Mouse (Mus musculus): ENCODE measurements around the gene Rpl13a. TPM values are rescaled to one million over a fixed set of nuclear protein-coding genes. Genes with fewer than 3 reads are reported as not detected.

The Rpl13a gene
- polyA plus RNA-seq, 2 experiments from 2014 or later, result 5,632 to 7,602 TPM

- ATAC-seq, result no peak
Observed at GRCm38 (mm10) chr7:45088597-45088996, 40.0 kb downstream of the Rpl13a start.

DNA sequence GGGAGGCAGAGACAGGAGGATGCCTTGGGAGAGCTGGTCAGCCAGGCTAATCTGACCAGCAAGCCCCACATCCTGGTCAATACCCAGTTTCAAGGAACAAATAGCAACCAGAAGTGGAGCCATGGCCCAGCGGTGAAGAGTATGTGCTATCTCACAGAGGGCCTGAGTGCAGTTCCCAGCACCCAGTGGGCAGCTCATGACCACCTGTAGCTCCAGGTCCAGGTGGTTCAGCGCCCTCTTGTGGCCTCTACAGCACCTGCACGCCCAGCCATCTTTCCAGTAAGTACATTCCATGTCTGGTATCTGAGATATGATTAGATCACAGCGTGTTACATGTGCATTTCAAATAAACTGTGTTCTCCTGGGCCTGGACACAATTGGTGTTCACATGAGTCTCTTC lies 42.5 kb downstream of the Rpl13a start:
- no peak for ATAC-seq

- ATAC-seq, result peak; percentile 53
Observed at GRCm38 (mm10) chr7:45083300-45083890, 45.2 kb downstream of the Rpl13a start.

- ATAC-seq, result peak; percentile 76
Observed at GRCm38 (mm10) chr7:45082401-45083299, 45.9 kb downstream of the Rpl13a start.

- ATAC-seq, result no peak
Observed at GRCm38 (mm10) chr7:45081016-45081415, 47.5 kb downstream of the Rpl13a start.

- ATAC-seq, result peak; percentile 57
Observed at GRCm38 (mm10) chr7:45079856-45080255, 48.7 kb downstream of the Rpl13a start.

DNA sequence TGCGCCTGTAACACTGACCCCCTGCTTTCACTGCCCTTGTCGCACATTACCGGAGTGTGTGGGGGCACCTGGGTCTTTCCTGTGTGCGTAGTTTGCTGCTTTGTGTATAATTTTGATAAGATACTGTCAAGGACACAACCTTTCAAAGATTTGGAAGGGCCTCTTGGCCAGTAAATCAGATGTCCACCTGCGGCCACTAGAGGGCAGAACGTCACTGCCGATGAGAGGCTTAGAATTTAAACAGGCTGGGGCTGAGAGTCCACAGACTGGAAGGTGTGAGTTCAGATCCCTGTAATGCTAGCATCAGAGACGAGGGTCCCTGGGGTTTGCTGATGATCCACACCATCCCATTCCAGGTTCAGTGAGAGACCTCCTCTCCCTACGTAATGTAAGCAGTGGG lies 50.0 kb downstream of the Rpl13a start:
- no peak for ATAC-seq

DNA sequence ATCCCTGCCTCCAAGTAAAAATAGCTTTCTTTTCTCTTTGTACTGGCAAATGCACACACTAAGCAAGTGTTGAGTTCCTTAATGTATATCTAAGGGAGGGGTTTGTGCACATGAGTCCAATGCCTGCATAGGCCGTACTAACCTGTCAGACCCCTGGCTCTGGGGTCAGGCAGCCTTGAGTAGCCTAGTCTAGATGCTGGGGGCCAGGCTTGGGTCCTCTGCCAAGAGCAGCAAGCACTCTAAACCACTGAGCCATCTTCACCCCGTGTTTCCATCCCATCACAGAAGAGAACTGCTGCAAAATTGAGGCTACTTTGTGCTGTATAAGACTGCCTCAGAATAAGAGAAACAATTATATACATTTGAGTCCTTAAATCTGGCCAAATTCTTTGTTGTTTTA lies 50.7 kb downstream of the Rpl13a start:
- ATAC-seq, result no peak

GRCm38 (mm10) chr7:45077322-45077721 lies 51.2 kb downstream of the Rpl13a start:
- no peak for ATAC-seq

DNA sequence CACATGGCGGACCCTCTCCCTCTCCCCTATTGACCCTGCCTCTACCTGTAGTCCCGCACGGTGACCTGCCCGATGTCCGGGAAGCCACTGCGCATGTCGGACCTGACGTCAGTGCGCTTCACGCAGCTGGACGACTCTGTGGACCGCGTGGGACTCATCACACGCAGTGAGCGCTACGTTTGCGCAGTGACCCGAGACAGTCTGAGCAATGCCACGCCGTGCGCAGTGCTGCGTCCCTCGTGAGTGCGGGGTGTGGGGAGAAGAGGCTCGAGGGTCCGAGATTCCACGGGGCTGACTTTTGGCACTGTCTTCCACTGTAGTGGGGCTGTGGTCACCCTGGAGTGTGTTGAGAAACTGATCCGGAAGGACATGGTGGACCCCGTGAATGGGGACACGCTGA lies 52.1 kb downstream of the Rpl13a start:
- no peak for ATAC-seq

Other genes with a start within 250 kb of the Rpl13a start
- gene Med25, start 236.0 kb downstream of the Rpl13a start, polyA plus RNA-seq (2017; shearing (Covaris generic)), result 10 to 100 TPM in 1 of 2 experiments, 1 to 10 TPM in 1; 9.1 to 10.9 TPM
- 10 to 100 TPM in 1 of 2 experiments, 1 to 10 TPM in 1; 9.2 to 17.5 TPM for gene Fuz, start 232.7 kb downstream of the Rpl13a start, polyA plus RNA-seq (2017; shearing (Covaris generic))
- 1 to 10 TPM; 6.2 to 7.4 TPM for gene Ap2a1, start 199.3 kb downstream of the Rpl13a start, polyA plus RNA-seq (2017; shearing (Covaris generic))
- not detected for gene Tsks, start 185.6 kb downstream of the Rpl13a start, polyA plus RNA-seq (2017; shearing (Covaris generic))
- gene Cpt1c, start 153.9 kb downstream of the Rpl13a start, polyA plus RNA-seq (2017; shearing (Covaris generic)), result under 1 TPM; 0.36 to 0.92 TPM
- gene Prmt1, start 142.2 kb downstream of the Rpl13a start, polyA plus RNA-seq (2017; shearing (Covaris generic)), result 100 to 1,000 TPM in 1 of 2 experiments, 10 to 100 TPM in 1; 39.7 to 114 TPM
- gene Irf3, start 131.1 kb downstream of the Rpl13a start, polyA plus RNA-seq (2017; shearing (Covaris generic)), result 100 to 1,000 TPM; 117 to 147 TPM
- gene Bcl2l12, start 130.0 kb downstream of the Rpl13a start, polyA plus RNA-seq (2017; shearing (Covaris generic)), result 10 to 100 TPM; 23.6 to 30.1 TPM
- gene Scaf1, start 112.4 kb downstream of the Rpl13a start, polyA plus RNA-seq (2017; shearing (Covaris generic)), result 1 to 10 TPM; 7.0 to 9.3 TPM
- gene Rras, start 110.8 kb downstream of the Rpl13a start, polyA plus RNA-seq (2017; shearing (Covaris generic)), result 1 to 10 TPM; 2.0 to 3.9 TPM
- 10 to 100 TPM; 10.8 to 10.9 TPM for gene Prr12, start 75.9 kb downstream of the Rpl13a start, polyA plus RNA-seq (2017; shearing (Covaris generic))
- 100 to 1,000 TPM; 158 to 199 TPM for gene Nosip, start 66.3 kb downstream of the Rpl13a start, polyA plus RNA-seq (2017; shearing (Covaris generic))
- 1 to 10 TPM; 1.7 to 2.8 TPM for gene Prrg2, start 66.1 kb downstream of the Rpl13a start, polyA plus RNA-seq (2017; shearing (Covaris generic))
- gene Rcn3, start 36.5 kb downstream of the Rpl13a start, polyA plus RNA-seq (2017; shearing (Covaris generic)), result 10 to 100 TPM in 1 of 2 experiments, 1 to 10 TPM in 1; 7.6 to 66.3 TPM
- 1 to 10 TPM; 2.3 to 3.8 TPM for gene Fcgrt, start 24.9 kb downstream of the Rpl13a start, polyA plus RNA-seq (2017; shearing (Covaris generic))
- gene Rps11, start 4.3 kb downstream of the Rpl13a start, polyA plus RNA-seq (2017; shearing (Covaris generic)), result 1,000 to 10,000 TPM; 3,755 to 5,441 TPM
- gene Gm45713, start 7.5 kb upstream of the Rpl13a start, polyA plus RNA-seq (2017; shearing (Covaris generic)), result not detected
- gene Flt3l, start 7.7 kb upstream of the Rpl13a start, polyA plus RNA-seq (2017; shearing (Covaris generic)), result 10 to 100 TPM; 89.0 to 91.7 TPM
- 10 to 100 TPM; 40.4 to 50.6 TPM for gene Pih1d1, start 25.5 kb upstream of the Rpl13a start, polyA plus RNA-seq (2017; shearing (Covaris generic))
- gene Aldh16a1, start 25.8 kb upstream of the Rpl13a start, polyA plus RNA-seq (2017; shearing (Covaris generic)), result 10 to 100 TPM; 16.5 to 27.2 TPM
- gene Slc17a7, start 35.2 kb upstream of the Rpl13a start, polyA plus RNA-seq (2017; shearing (Covaris generic)), result not detected
- gene Gfy, start 50.8 kb upstream of the Rpl13a start, polyA plus RNA-seq (2017; shearing (Covaris generic)), result not detected
- not detected for gene Pth2, start 52.2 kb upstream of the Rpl13a start, polyA plus RNA-seq (2017; shearing (Covaris generic))
- gene Ccdc155, start 76.1 kb upstream of the Rpl13a start, polyA plus RNA-seq (2017; shearing (Covaris generic)), result not detected
- gene Dkkl1, start 83.4 kb upstream of the Rpl13a start, polyA plus RNA-seq (2017; shearing (Covaris generic)), result 10 to 100 TPM; 16.1 to 22.9 TPM
- gene Tead2, start 87.0 kb upstream of the Rpl13a start, polyA plus RNA-seq (2017; shearing (Covaris generic)), result 1 to 10 TPM; 4.5 to 5.4 TPM
- 100 to 1,000 TPM; 473 to 666 TPM for gene Cd37, start 110.4 kb upstream of the Rpl13a start, polyA plus RNA-seq (2017; shearing (Covaris generic))
- gene Slc6a16, start 112.3 kb upstream of the Rpl13a start, polyA plus RNA-seq (2017; shearing (Covaris generic)), result not detected
- not detected for gene Slc6a21, start 148.8 kb upstream of the Rpl13a start, polyA plus RNA-seq (2017; shearing (Covaris generic))
- 10 to 100 TPM; 11.7 to 15.9 TPM for gene Trpm4, start 205.0 kb upstream of the Rpl13a start, polyA plus RNA-seq (2017; shearing (Covaris generic))
- not detected for gene Hrc, start 206.5 kb upstream of the Rpl13a start, polyA plus RNA-seq (2017; shearing (Covaris generic))
- gene Ppfia3, start 238.3 kb upstream of the Rpl13a start, polyA plus RNA-seq (2017; shearing (Covaris generic)), result not detected
- gene Lin7b, start 241.8 kb upstream of the Rpl13a start, polyA plus RNA-seq (2017; shearing (Covaris generic)), result not detected

Data from CD4-positive, CD25-positive, alpha-beta regulatory T cell, adult 4 months (primary cell).